Mouse (Mus musculus) lung, embryonic 16.5 days (tissue): ENCODE results near the gene Ccdc8. TPM values are rescaled to one million over a fixed set of nuclear protein-coding genes. Genes with fewer than 3 reads are reported as not detected.

ENCODE experiments used
- ATAC-seq: fragments of 200-750 bp; cut with Nextera tagmentation; 2 replicates; pipeline ENCODE4 v1.8.0; 2017; ENCODE audit warnings: low read depth, mild to moderate bottlenecking, moderate library complexity
- H3K27ac ChIP-seq: fragments of 300-500 bp; sonication (generic); 2 replicates; pipeline ENCODE4 v1.5.1; 2014; ENCODE audit warnings: mild to moderate bottlenecking, control low read depth, low read length
- H3K27me3 ChIP-seq: fragments of 300-500 bp; sonication (generic); 2 replicates; pipeline ENCODE4 v1.6.1; 2014; ENCODE audit warnings: low read depth, low read length, mixed read lengths; ENCODE audit not compliant: control insufficient read depth, insufficient read depth
- H3K36me3 ChIP-seq: fragments of 300-500 bp; sonication (generic); 2 replicates; pipeline ENCODE4 v1.6.1; 2014; ENCODE audit warnings: low read length; ENCODE audit not compliant: control insufficient read depth, insufficient read depth
- H3K4me1 ChIP-seq: fragments of 300-500 bp; sonication (generic); replicated peaks from 2 replicates; pipeline ENCODE4 v1.6.1; 2014; ENCODE audit warnings: low read length, mixed read lengths; ENCODE audit not compliant: control insufficient read depth, insufficient read depth
- H3K4me2 ChIP-seq: fragments of 300-500 bp; sonication (generic); 2 replicates; pipeline ENCODE4 v1.6.1; 2014; ENCODE audit warnings: low read depth, low read length, control low read depth
- H3K4me3 ChIP-seq: fragments of 300-500 bp; sonication (generic); 2 replicates; pipeline ENCODE4 v1.5.1; 2014; ENCODE audit warnings: mild to moderate bottlenecking, low read length, control low read depth
- H3K9ac ChIP-seq: fragments of 300-500 bp; sonication (generic); 2 replicates; pipeline ENCODE4 v1.6.1; 2014; ENCODE audit warnings: low read length, control low read depth
- H3K9me3 ChIP-seq: fragments of 300-500 bp; sonication (generic); 2 replicates; pipeline ENCODE4 v1.6.1; 2016; ENCODE audit warnings: low read length; ENCODE audit not compliant: control insufficient read depth
- WGBS: fragments of 180-500 bp; shearing (Covaris S2); extraction: QIAGEN DNeasy Blood & Tissue Kit; methylation state at CpG from one replicate; pipeline ENCODE4 v1.1.7; 2014; 5-methylcytosine and 5-hydroxymethylcytosine counted together
- polyA plus RNA-seq: library from polyadenylated mRNA; unstranded; fragments of >200 nt; fragmentation: Nextera tagmentation; extraction: Ambion mirVana; gene quantifications from 2 replicates; pipeline ENCODE4 v1.2.1, GENCODE M21; 2015

The Ccdc8 gene
- polyA plus RNA-seq, 1 experiment from 2014 or later: 43.8 TPM

DNA sequence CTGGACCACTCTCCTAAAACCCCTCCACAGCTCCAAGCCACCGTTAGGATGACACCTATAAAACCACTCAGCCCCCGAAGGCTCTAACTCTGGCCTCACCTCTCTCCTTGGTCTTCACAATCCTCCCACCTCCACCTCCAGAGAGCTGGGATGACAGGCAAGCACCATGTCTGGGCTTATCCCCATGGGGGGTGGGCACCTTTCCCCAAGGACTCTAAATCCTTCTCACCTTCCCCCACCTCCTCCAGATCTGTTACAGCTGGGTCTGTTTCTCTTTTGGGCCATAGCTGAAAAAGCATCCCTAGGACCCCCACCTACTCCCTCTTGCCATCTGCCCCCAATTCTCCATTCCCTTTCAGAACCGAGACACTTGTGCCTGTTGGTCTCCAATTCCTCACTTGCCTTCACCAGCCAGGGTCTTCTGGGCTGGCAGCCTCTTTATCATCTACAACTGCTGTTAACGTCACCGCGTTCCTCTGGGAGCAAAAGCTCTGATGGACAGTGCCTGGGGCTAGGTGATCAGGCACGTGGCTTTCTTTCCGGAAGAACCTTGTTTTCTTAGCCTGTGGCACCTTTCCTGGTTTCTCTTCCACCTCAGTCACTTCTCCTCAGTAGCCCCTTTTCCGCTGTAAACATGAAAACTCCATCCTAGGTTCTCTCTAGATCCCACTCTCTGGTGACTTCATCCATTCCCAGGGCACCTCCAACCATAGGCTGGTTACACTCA, 33.6 kb downstream of the Ccdc8 start:
- Histone ChIP-seq H3K27ac (peak overlapping the region; percentile 89), H3K9ac (peak overlapping the region; percentile 91)
- ATAC-seq: no peak

DNA sequence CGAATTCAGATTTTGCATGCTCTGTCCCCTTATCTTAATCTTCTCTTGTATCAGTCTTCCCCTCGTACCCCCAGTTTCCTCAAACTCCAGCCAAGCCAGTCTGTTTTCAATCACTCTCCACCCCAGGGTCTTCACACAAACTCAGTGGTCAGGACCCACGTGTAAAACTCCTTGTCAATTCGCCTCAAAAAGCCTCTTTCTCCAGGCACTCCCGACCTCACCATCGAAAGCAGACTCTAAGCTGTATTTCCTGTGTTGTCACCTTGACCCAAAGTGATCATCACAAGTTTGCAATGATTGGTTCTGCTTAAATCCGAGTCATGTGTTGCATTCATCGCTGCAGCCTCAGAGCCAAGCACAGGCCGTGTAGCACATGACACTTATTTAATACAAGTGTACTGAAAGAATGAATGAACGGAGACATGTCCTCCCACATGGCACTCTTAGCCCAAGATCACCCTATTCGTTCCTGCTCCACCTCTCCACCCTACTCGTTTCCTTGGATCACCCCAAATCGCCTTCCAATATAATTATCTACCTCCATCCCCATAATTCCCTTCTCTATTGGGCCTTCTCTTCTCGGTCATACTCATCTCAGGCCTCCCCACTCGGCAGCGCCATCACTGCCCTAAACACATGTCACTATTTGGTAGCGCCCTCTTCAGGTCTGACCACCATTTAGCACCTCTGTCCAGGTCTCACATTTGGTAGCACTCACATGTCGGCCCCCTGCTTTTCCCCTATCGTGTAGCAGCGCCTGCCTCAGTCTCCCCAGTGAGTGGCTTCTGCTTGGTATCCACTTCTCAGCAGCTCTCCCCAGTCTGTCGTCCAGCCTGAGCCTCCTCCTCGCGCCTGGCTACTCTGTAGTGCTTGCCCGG, 34.4 kb downstream of the Ccdc8 start:
- Histone ChIP-seq H3K4me2 (peak overlapping the region; percentile 75), H3K36me3 (peaks cover 17% of the 10 kb centered on the region), H3K4me3 (peak overlapping the region; percentile 85), H3K27me3 (no peaks in the 10 kb centered on the region), H3K9me3 (no peaks in the 10 kb centered on the region), H3K27ac (peak overlapping the region; percentile 92), H3K4me1 (peaks cover 42% of the 10 kb centered on the region), H3K9ac (peak overlapping the region; percentile 91)
- 4% methylated on average over 24 of the region's 24 CpGs for WGBS
- peak; percentile 39 for ATAC-seq

More for the DNA sequence above, 33.6 kb downstream of the Ccdc8 start:
- H3K4me1 ChIP-seq: peaks cover 42% of the 10 kb centered on the region
- H3K4me3 ChIP-seq: peak overlapping the region; percentile 85
- no peaks in the 10 kb centered on the region for H3K27me3 ChIP-seq
- H3K9me3 ChIP-seq: no peaks in the 10 kb centered on the region
- H3K36me3 ChIP-seq: peaks cover 16% of the 10 kb centered on the region
- WGBS: 63% methylated on average over 9 of the region's 9 CpGs
- peak overlapping the region; percentile 75 for H3K4me2 ChIP-seq

DNA sequence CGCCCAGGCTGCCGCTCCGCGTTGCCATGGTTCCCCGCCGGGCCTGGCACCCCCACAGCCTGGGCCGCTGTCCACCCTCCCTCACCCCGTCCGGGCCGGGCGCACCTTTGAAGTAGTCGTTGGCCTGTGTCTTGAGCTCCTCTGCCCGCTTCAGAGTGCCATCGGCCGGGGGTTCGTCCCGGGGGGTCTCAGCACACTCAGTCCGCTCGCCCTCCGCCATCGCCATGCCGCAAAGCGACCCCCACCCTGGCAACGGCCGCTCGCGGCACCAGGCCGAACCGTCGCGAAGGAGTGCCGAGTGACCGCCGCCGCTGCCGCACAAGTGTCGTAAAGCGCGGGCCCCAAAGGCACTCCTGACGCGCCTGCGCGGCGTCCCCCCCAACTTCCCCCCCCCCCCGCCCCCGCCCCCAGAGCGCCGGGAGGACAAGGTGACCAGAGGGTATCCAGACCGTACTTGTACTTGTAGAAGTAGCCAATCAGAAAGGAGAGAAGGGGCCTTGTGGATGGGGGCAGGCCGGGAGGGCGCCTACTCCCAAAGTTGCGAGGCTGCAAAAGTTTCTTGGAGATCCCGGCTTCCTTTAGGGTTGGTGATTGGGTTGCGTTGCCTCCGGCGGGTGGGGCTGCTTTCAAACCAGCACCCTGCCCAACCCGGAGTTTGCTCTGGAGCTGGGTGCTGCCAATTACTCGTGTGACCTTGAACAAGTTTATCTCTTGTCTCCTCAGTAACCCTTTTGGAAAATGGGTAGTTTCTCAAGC, 35.3 kb downstream of the Ccdc8 start, which contains the start of gene Ppp5c:
TSS of gene Ppp5c (minus strand) at position 337 of the 756 bp plus-strand sequence.
- no peaks in the 10 kb centered on the region for H3K9me3 ChIP-seq
- H3K36me3 ChIP-seq: peaks cover 11% of the 10 kb centered on the region
- no peaks in the 10 kb centered on the region for H3K27me3 ChIP-seq
- peak within 1 kb of the TSS; percentile 91 for H3K9ac ChIP-seq
- peaks cover 42% of the 10 kb centered on the region for H3K4me1 ChIP-seq
- peak within 1 kb of the TSS; percentile 92 for H3K27ac ChIP-seq
- H3K4me2 ChIP-seq: peak within 1 kb of the TSS; percentile 75
- peak; percentile 84 for ATAC-seq
- peak within 1 kb of the TSS; percentile 85 for H3K4me3 ChIP-seq
- WGBS: under 1% methylated on average over 54 of the region's 58 CpGs

- Histone ChIP-seq H3K4me2 (no peak overlapping the region), H3K4me3 (no peak overlapping the region), H3K27ac (no peak overlapping the region), H3K9me3 (no peaks in the 10 kb centered on the region), H3K27me3 (no peaks in the 10 kb centered on the region), H3K36me3 (peaks cover 22% of the 10 kb centered on the region), H3K9ac (no peak overlapping the region), H3K4me1 (peaks cover 33% of the 10 kb centered on the region)
- ATAC-seq: no peak
- 69% methylated on average over 7 of the region's 7 CpGs for WGBS
Measured at GRCm38 (mm10) chr7:17028923-17029322, 36.4 kb downstream of the Ccdc8 start.

- WGBS: 73% methylated on average over 7 of the region's 7 CpGs
- no peak overlapping the region for H3K4me3 ChIP-seq
- H3K36me3 ChIP-seq: peaks cover 35% of the 10 kb centered on the region
- H3K9ac ChIP-seq: no peak overlapping the region
- no peaks in the 10 kb centered on the region for H3K27me3 ChIP-seq
- H3K4me2 ChIP-seq: no peak overlapping the region
- no peak overlapping the region for H3K27ac ChIP-seq
- H3K4me1 ChIP-seq: peaks cover 20% of the 10 kb centered on the region
- no peak for ATAC-seq
- H3K9me3 ChIP-seq: no peaks in the 10 kb centered on the region
Measured at GRCm38 (mm10) chr7:17030239-17030638, 37.7 kb downstream of the Ccdc8 start.

DNA sequence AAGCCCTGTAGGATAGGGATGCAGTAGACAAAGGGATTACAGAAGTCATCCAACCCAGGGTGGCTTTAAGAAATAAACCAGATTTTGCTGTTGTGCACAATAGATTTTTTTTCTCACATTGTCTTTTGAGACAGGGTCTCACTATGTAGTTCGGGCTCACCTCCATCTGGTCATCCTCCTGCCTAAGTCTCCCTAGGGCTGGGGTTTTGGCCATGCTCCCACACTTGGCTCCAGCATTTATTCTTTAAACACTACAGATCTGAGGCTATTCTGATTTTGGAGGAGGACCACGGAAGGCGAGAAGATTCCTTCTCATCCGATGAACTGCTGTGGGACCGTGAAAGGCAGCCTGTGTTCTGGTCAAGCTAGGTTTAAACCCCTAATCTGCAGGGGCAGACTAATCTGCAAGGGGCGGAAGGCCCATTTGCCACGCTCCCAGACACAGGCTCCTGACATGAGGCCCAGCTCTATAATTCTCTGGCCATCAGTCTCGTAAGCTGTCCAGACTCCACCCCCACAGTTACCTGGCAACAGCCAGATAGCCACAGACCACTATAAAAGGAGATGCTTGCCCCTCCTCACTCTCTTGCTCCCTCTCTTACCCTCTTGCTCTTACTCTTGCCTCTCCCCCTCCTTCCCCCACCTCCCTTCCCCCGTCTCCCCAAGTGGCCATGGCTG, 45.6 kb downstream of the Ccdc8 start:
- Histone ChIP-seq H3K9me3 (no peaks in the 10 kb centered on the region), H3K36me3 (peaks cover 74% of the 10 kb centered on the region), H3K4me2 (no peak overlapping the region), H3K27me3 (no peaks in the 10 kb centered on the region), H3K9ac (no peak overlapping the region), H3K4me1 (no peaks in the 10 kb centered on the region), H3K4me3 (no peak overlapping the region), H3K27ac (no peak overlapping the region)
- WGBS: 69% methylated on average over 9 of the region's 9 CpGs
- no peak for ATAC-seq

DNA sequence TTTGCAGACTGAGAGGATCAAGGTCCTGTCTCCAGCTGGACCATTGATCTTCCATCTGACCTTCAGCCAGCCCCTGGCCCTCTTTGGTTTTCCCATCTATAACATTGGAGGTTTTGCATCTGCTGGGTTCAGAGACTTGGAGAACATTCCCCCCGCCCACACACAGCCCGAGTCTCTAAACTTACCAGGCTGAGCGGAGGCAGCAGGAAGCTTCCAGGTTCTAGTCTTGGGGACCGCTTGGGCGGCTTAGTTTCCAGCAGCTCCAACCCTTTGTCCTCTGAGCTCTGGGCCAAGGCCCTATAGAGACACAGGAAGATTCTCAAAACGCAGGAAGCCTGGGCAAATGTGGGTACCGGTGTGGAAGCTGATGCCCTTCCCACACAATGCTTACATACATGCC, 46.9 kb downstream of the Ccdc8 start:
- Histone ChIP-seq H3K36me3 (peaks cover 75% of the 10 kb centered on the region), H3K27ac (no peak overlapping the region), H3K9ac (no peak overlapping the region), H3K4me3 (no peak overlapping the region), H3K9me3 (no peaks in the 10 kb centered on the region), H3K27me3 (no peaks in the 10 kb centered on the region), H3K4me2 (no peak overlapping the region), H3K4me1 (no peaks in the 10 kb centered on the region)
- 92% methylated on average over 7 of the region's 7 CpGs for WGBS
- no peak for ATAC-seq

GRCm38 (mm10) chr7:17045743-17046142, 53.2 kb downstream of the Ccdc8 start:
- Histone ChIP-seq H3K4me3 (no peak overlapping the region), H3K9ac (no peak overlapping the region), H3K27me3 (no peaks in the 10 kb centered on the region), H3K9me3 (no peaks in the 10 kb centered on the region), H3K27ac (no peak overlapping the region), H3K36me3 (peaks cover 61% of the 10 kb centered on the region), H3K4me1 (no peaks in the 10 kb centered on the region), H3K4me2 (no peak overlapping the region)
- no peak for ATAC-seq
- WGBS: 59% methylated on average over 1 of the region's 1 CpGs
